Mouse (Mus musculus): ENCODE measurements around the gene Pth1r.

The Pth1r gene

GRCm38 (mm10) chr9:110746961-110747360 is at the start of gene Pth1r:
Pth1r (minus strand) TSS chr9:110747145.
- DNase-seq (ENCODE audit: low read depth, low spot score), result no peak

- no peak for DNase-seq (ENCODE audit: low read depth, low spot score)
Measured at GRCm38 (mm10) chr9:110790462-110790861, 43.5 kb upstream of the Pth1r start.

GRCm38 (mm10) chr9:110788169-110788568 is 41.2 kb upstream of the Pth1r start:
- no peak for DNase-seq (ENCODE audit: low read depth, low spot score)

GRCm38 (mm10) chr9:110783611-110784010 is 36.7 kb upstream of the Pth1r start:
- DNase-seq (ENCODE audit: low read depth, low spot score), result peak; percentile 50

GRCm38 (mm10) chr9:110781731-110782130 is 34.8 kb upstream of the Pth1r start:
- DNase-seq (ENCODE audit: low read depth, low spot score), result no peak

- peak; percentile 91 for DNase-seq (ENCODE audit: low read depth, low spot score)
Measured at GRCm38 (mm10) chr9:110781256-110781721, 34.3 kb upstream of the Pth1r start.

GRCm38 (mm10) chr9:110779242-110779913 is 32.4 kb upstream of the Pth1r start:
- peak; percentile 27 for DNase-seq (ENCODE audit: low read depth, low spot score)

- DNase-seq (ENCODE audit: low read depth, low spot score), result peak; percentile 22
Measured at GRCm38 (mm10) chr9:110778559-110778958, 31.6 kb upstream of the Pth1r start.

- no peak for DNase-seq (ENCODE audit: low read depth, low spot score)
Measured at GRCm38 (mm10) chr9:110778100-110778499, 31.2 kb upstream of the Pth1r start.

- no peak for DNase-seq (ENCODE audit: low read depth, low spot score)
Measured at GRCm38 (mm10) chr9:110775269-110776022, 28.5 kb upstream of the Pth1r start.

- DNase-seq (ENCODE audit: low read depth, low spot score), result no peak
Measured at GRCm38 (mm10) chr9:110774403-110775268, 27.7 kb upstream of the Pth1r start.

- no peak for DNase-seq (ENCODE audit: low read depth, low spot score)
Measured at GRCm38 (mm10) chr9:110772336-110772735, 25.4 kb upstream of the Pth1r start.

- no peak for DNase-seq (ENCODE audit: low read depth, low spot score)
Measured at GRCm38 (mm10) chr9:110763405-110763804, 16.5 kb upstream of the Pth1r start.

- DNase-seq (ENCODE audit: low read depth, low spot score), result no peak
Measured at GRCm38 (mm10) chr9:110762763-110763162, 15.8 kb upstream of the Pth1r start.

GRCm38 (mm10) chr9:110760886-110761285 is 13.9 kb upstream of the Pth1r start:
- no peak for DNase-seq (ENCODE audit: low read depth, low spot score)

- DNase-seq (ENCODE audit: low read depth, low spot score), result peak; percentile 43
Measured at GRCm38 (mm10) chr9:110759265-110759664, 12.3 kb upstream of the Pth1r start.

- DNase-seq (ENCODE audit: low read depth, low spot score), result no peak
Measured at GRCm38 (mm10) chr9:110758605-110759004, 11.7 kb upstream of the Pth1r start.

- DNase-seq (ENCODE audit: low read depth, low spot score), result no peak
Measured at GRCm38 (mm10) chr9:110757816-110758215, 10.9 kb upstream of the Pth1r start.

- no peak for DNase-seq (ENCODE audit: low read depth, low spot score)
Measured at GRCm38 (mm10) chr9:110753773-110754172, 6.8 kb upstream of the Pth1r start.

GRCm38 (mm10) chr9:110752917-110753435 is 6.0 kb upstream of the Pth1r start:
- DNase-seq (ENCODE audit: low read depth, low spot score), result no peak

GRCm38 (mm10) chr9:110751412-110751811 is 4.5 kb upstream of the Pth1r start:
- DNase-seq (ENCODE audit: low read depth, low spot score), result no peak

All from A20 (cell line).